Mouse (Mus musculus) effector memory CD4-positive, alpha-beta T cell, adult 5 months (primary cell): ENCODE results near the gene Mcpt9. TPM values are rescaled to one million over a fixed set of nuclear protein-coding genes. Genes with fewer than 3 reads are reported as not detected.

Experiments used
- polyA plus RNA-seq: library from polyadenylated mRNA; unstranded; fragments of 100-300 nt; shearing (Covaris generic); gene quantifications from one replicate; pipeline ENCODE4 v1.2.1, GENCODE M21; 2017

Mcpt9 gene
- polyA plus RNA-seq = not detected

GRCm38 (mm10) chr14:56030395-56030794, at the start of gene Mcpt9:
Gene Mcpt9 (minus strand): TSS chr14:56030495.

GRCm38 (mm10) chr14:56062213-56062612, 31.9 kb upstream of the Mcpt9 start, which contains the start of gene Mcpt4:
Gene Mcpt4 (minus strand): TSS chr14:56062313.

GRCm38 (mm10) chr14:56041792-56042191, 11.5 kb upstream of the Mcpt9 start, which contains the start of gene Mcpt2:
Gene Mcpt2 (plus strand): TSS chr14:56042041.

DNA sequence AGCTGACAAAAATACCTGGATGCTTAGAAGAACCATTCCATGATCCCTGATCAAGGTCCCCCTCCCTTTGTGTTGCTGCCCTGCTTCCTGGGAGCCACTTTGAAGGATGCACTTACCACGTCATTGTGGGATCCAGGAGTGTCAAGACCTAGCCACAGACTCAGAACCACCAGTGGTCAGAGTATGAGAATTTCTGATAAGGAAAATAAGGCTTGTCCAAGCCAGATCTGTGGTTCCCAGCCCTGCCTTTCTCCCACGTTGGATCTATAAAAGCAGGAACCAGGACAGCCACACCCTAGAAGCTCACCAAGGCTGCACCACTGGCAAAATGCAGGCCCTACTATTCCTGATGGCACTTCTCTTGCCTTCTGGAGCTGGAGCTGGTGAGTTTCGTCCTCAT, 12.6 kb downstream of the Mcpt9 start, which contains the start of gene Mcpt1:
Mcpt1 (plus strand) TSS at position 301 of the 400 bp plus-strand sequence.

Other genes with a start within 250 kb of the Mcpt9 start
- gene Adcy4, start 246.4 kb downstream of the Mcpt9 start, polyA plus RNA-seq = not detected
- gene Ripk3, start 241.6 kb downstream of the Mcpt9 start, polyA plus RNA-seq = 60.3 TPM
- gene Nfatc4, start 207.4 kb downstream of the Mcpt9 start, polyA plus RNA-seq = not detected
- not detected for gene Nynrin, start 176.5 kb downstream of the Mcpt9 start, polyA plus RNA-seq
- gene Cbln3, start 146.1 kb downstream of the Mcpt9 start, polyA plus RNA-seq = 0.10 TPM
- gene Khnyn, start 145.5 kb downstream of the Mcpt9 start, polyA plus RNA-seq = 89.2 TPM
- gene Sdr39u1, start 130.2 kb downstream of the Mcpt9 start, polyA plus RNA-seq = 29.4 TPM
- gene Cma1, start 85.8 kb downstream of the Mcpt9 start, polyA plus RNA-seq = not detected
- gene Cma2, start 79.5 kb downstream of the Mcpt9 start, polyA plus RNA-seq = not detected
- not detected for gene Mcpt1, start 12.5 kb downstream of the Mcpt9 start, polyA plus RNA-seq
- gene Mcpt2, start 11.5 kb upstream of the Mcpt9 start, polyA plus RNA-seq = not detected
- gene Mcpt4, start 31.8 kb upstream of the Mcpt9 start, polyA plus RNA-seq = not detected
- not detected for gene Mcpt8, start 54.8 kb upstream of the Mcpt9 start, polyA plus RNA-seq
- not detected for gene Ctsg, start 72.1 kb upstream of the Mcpt9 start, polyA plus RNA-seq
- gene Gzme, start 90.1 kb upstream of the Mcpt9 start, polyA plus RNA-seq = not detected
- not detected for gene Gzmd, start 102.1 kb upstream of the Mcpt9 start, polyA plus RNA-seq
- not detected for gene Gzmg, start 129.1 kb upstream of the Mcpt9 start, polyA plus RNA-seq
- not detected for gene Gzmn, start 144.1 kb upstream of the Mcpt9 start, polyA plus RNA-seq
- not detected for gene Gzmf, start 180.9 kb upstream of the Mcpt9 start, polyA plus RNA-seq
- 1.1 TPM for gene Gzmc, start 204.2 kb upstream of the Mcpt9 start, polyA plus RNA-seq
- 14.5 TPM for gene Gzmb, start 231.8 kb upstream of the Mcpt9 start, polyA plus RNA-seq